Mouse (Mus musculus) c-Kit-positive CD71-positive TER-119-positive erythroid progenitor cells, embryonic 14.5 days (primary cell): ENCODE data around the gene Gabpb1.
A peak's percentile ranks its signal among the peaks of the same experiment; 100 is the strongest.

Experiments used
- DNase-seq: peaks from one replicate; pipeline ENCODE4 v3.0.0-alpha.2; 2013; ENCODE audit warnings: low spot score

Gene Gabpb1

GRCm38 (mm10) chr2:126593831-126594610, 82.1 kb downstream of the Gabpb1 start:
- peak; percentile 57 for DNase-seq

DNA sequence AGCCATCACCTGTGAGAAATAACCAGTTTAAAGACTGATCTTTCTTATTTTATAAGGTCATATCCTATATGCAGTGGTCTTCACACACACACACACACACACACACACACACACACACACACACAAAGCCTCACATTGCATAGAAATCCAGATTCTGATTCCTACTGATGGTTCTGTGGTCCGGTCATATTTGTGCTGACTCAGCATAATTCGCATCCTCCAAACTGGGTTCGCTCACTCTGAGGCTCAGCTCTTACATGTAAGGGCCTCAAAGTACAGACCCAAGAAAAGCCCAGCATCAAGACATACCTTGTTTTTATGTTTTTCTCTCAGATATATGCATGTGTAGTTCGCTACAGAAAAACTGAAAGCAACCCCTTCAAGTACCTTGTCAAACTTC, 84.8 kb downstream of the Gabpb1 start:
- DNase-seq, result no peak

GRCm38 (mm10) chr2:126587468-126587867, 88.7 kb downstream of the Gabpb1 start:
- no peak for DNase-seq

DNA sequence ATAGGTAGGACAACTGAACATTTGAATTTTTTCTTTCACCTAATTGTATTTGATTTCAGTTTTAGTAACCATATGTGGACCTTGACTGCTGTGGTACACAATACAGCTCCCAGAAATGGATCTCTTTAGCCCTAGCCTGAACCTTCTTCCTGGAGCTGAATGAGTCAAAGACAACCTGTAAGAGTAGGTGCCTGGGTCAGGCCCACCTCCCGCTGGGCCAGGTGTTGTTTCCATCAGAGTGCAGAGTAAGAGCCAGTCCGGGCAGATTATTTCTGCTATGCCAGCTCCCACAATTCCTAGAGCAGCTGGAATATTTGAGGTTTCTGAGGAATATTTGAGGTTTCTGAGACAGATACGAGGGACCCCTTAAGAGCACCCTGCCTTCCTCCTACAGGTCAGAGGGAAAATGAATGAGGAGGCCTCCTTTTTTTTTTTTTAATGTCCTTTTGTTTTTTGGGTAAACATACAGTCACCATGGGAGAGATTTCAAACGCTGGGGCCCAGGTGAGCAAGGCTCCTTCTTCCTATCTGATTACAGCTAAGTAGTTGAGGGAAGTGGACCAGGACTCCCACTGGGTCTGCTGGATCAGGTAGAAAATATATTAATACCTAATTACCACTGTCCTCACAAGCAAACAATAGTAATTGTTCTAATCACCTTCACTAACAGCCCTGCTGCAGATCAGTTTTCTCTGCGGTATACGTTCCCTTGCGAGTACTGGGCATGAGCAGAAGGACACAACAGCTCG, 91.3 kb downstream of the Gabpb1 start:
- no peak for DNase-seq

GRCm38 (mm10) chr2:126583960-126584359, 92.2 kb downstream of the Gabpb1 start:
- DNase-seq, result no peak

GRCm38 (mm10) chr2:126579282-126579681, 96.9 kb downstream of the Gabpb1 start:
- no peak for DNase-seq
